Mouse (Mus musculus): ENCODE measurements around the gene Fgd2. TPM values are rescaled to one million over a fixed set of nuclear protein-coding genes. Genes with fewer than 3 reads are reported as not detected.
A peak's percentile ranks its signal among the peaks of the same experiment; 100 is the strongest.
"Not testable (repeated sequence)": the region's sequence is repeated elsewhere in the genome, so short reads cannot be mapped to it uniquely, and the experiment has no call there.

Gene Fgd2
- polyA plus RNA-seq, 1 experiment, result not detected

DNA sequence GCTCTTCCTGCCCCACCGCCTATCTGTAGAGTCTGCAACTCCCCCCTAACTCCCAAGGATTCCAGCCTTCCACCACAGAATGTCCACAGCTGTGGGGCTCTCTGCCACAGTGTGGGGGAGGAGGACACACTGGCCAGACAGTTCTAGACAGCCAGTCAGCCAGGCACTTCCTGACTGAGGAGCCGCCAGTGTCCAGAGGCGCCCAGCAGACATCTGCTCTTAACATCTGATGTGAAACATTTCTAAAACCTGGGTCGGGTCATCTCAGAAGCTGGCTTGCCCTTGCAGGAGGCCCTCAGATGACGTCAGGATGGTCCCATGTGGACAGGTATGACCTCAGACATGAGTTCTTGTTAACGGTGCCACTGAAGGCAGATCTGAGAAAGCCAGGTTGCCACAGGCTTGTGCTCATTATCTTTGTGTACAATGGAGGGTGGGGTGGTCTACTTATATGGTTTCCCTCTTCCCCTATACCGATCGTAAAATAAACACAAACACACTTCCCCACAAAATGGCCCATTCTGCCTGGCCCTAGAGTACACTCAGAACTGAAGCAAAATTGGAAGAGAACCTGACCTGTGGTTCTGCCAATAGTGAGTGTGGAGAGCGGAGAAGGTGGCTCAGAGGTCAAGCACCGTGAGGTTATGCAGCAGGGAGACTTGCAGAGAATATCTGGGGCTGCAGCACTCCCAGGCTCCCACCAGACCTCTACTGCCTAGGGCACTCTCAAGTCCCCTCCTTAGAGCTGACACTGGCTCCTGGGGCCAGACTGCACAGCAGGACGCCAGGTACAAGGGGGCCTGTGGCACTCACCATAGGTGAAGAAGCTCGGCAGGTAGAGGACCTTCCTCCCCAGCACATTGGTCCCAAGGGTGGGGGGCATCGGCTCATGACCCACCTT lies 18.5 kb upstream of the Fgd2 start:
- peaks cover 49% of the 10 kb centered on the region for H3K4me1 ChIP-seq (ENCODE audit: control insufficient read depth, insufficient read depth, low read length)
- TF ChIP-seq CTCF (IDR thresholded peaks at IDR 0.05; ENCODE audit: insufficient read depth, low read depth, low read length), result no peak
- TF ChIP-seq POLR2A (IDR thresholded peaks at IDR 0.05; ENCODE audit: insufficient read depth, low read depth, low read length), result no peak
- H3K27ac ChIP-seq (ENCODE audit: insufficient read depth, low read depth, low read length), result peak overlapping the region; percentile 55; the same call in 1 of the 2 replicates

DNA sequence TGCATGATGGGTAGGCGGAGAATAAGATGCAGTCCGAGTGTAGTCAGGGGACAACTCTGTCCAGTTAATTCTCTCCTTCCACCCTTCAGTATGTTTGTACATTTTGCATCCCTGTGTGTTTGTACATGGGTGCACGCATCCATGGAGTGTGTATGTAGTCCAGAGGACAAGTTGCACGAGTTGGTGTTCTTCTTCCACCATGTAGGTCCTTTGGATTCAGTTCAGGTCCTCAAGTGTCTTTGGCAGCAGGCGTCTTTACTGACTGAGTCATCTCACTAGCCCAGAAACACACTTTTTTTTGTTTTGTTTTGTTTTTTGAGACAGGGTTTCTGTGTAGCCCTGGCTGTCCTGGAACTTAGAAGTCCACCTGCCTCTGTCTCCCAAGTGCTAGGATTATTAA lies 17.5 kb upstream of the Fgd2 start:
- 79% methylated on average over 5 of the region's 5 CpGs for WGBS
- peaks cover 49% of the 10 kb centered on the region for H3K4me1 ChIP-seq (ENCODE audit: control insufficient read depth, insufficient read depth, low read length)
- H3K27ac ChIP-seq (ENCODE audit: insufficient read depth, low read depth, low read length), result no peak overlapping the region
- TF ChIP-seq CTCF (IDR thresholded peaks at IDR 0.05; ENCODE audit: insufficient read depth, low read depth, low read length), result no peak
- TF ChIP-seq POLR2A (IDR thresholded peaks at IDR 0.05; ENCODE audit: insufficient read depth, low read depth, low read length), result no peak
- no peak overlapping the region for H3K4me3 ChIP-seq (ENCODE audit: insufficient read depth, low read depth, low read length)

More for the DNA sequence above, 18.5 kb upstream of the Fgd2 start:
- WGBS, result 58% methylated on average over 13 of the region's 13 CpGs
- no peak overlapping the region for H3K4me3 ChIP-seq (ENCODE audit: insufficient read depth, low read depth, low read length)

DNA sequence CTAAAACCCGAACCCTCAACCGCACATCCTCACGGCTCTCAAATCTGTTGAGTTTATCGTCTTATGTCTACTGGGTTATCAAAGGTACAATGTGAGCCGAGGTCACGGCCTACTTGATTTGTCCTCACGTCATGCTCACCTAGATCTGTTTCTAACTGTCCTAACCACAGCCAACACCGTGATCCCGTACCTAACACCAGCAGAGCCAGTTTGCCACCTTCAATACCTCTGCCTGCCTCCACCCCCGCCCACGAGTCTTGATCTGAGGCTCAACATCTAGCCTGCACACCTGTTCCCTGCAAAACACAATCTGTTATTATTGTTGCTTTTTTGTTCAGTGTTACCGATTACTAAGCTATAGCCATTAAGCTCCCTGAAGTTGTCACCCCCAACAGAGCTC lies 15.4 kb upstream of the Fgd2 start:
- peaks cover 35% of the 10 kb centered on the region for H3K4me1 ChIP-seq (ENCODE audit: control insufficient read depth, insufficient read depth, low read length)
- no peak overlapping the region for H3K27ac ChIP-seq (ENCODE audit: insufficient read depth, low read depth, low read length)
- H3K4me3 ChIP-seq (ENCODE audit: insufficient read depth, low read depth, low read length), result no peak overlapping the region
- 86% methylated on average over 12 of the region's 12 CpGs for WGBS
- TF ChIP-seq POLR2A (IDR thresholded peaks at IDR 0.05; ENCODE audit: insufficient read depth, low read depth, low read length), result no peak
- TF ChIP-seq CTCF (IDR thresholded peaks at IDR 0.05; ENCODE audit: insufficient read depth, low read depth, low read length), result no peak

DNA sequence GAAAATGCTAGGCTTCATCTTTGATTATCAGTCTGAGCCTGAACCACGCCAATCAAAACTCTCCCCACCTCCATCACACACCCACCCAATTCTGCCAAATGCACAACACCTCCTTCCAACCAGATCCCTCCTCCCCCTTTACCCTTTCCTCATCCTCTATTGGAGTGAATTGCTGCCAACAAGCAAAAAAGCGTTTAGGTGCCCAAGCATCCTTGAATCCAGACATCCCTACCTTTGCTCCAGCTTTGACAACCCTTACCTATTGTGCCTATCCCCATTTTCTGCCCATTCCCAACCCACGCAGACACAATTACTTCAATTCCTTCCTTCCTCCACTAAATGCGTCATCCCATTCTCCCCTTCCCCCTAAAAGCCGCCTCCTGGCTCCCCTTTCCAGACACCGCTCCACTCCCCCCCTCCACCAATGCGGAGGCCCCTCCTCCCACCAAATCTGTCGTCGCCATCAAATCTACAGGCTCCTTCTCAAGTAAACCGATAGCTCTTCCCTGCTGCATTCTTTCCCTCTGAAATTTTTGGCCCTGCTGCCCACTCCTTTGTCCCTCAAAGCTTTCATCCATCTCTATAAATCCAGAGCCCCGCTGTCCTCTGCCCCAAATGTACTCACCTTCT lies 14.1 kb upstream of the Fgd2 start:
- 1% methylated on average over 11 of the region's 11 CpGs for WGBS

DNA sequence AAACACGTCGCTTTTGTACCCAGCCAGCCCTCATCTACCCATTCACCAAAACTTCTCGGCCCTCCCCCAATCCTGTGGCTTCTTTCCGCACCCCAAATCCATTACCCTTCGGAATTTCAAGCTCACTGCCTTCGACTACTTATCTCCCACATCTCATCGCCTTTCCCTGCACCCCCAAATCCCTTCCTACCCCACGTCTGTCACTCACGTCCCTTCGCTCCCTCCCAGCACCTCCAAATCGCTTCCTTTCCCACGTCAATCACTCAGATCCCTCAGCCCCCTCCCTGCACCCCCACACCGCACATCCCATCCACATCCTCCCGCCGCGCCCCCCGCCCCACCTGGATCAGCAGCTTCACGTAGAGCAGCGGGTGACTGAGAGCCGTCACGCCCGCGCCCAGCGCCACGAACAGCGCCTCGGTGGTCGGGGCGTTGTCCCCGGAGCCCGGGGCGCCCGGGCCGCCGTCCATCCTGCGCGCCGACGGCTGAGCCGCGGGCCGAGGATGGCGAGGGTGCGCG lies 13.5 kb upstream of the Fgd2 start:
- WGBS, result under 1% methylated on average over 45 of the region's 45 CpGs
- TF ChIP-seq POLR2A (IDR thresholded peaks at IDR 0.05; ENCODE audit: insufficient read depth, low read depth, low read length) (no peak), CTCF (IDR thresholded peaks at IDR 0.05; ENCODE audit: insufficient read depth, low read depth, low read length) (no peak)
- Histone ChIP-seq H3K4me3 (ENCODE audit: insufficient read depth, low read depth, low read length) (peak overlapping the region; percentile 94), H3K4me1 (ENCODE audit: control insufficient read depth, insufficient read depth, low read length) (peaks cover 18% of the 10 kb centered on the region), H3K27ac (ENCODE audit: insufficient read depth, low read depth, low read length) (peak overlapping the region; percentile 81)

More for the DNA sequence above, 14.1 kb upstream of the Fgd2 start:
- peaks cover 23% of the 10 kb centered on the region for H3K4me1 ChIP-seq (ENCODE audit: control insufficient read depth, insufficient read depth, low read length)
- TF ChIP-seq CTCF (IDR thresholded peaks at IDR 0.05; ENCODE audit: insufficient read depth, low read depth, low read length) (no peak), POLR2A (IDR thresholded peaks at IDR 0.05; ENCODE audit: insufficient read depth, low read depth, low read length) (no peak)
- peak overlapping the region; percentile 94 for H3K4me3 ChIP-seq (ENCODE audit: insufficient read depth, low read depth, low read length)
- peak overlapping the region; percentile 81 for H3K27ac ChIP-seq (ENCODE audit: insufficient read depth, low read depth, low read length)

DNA sequence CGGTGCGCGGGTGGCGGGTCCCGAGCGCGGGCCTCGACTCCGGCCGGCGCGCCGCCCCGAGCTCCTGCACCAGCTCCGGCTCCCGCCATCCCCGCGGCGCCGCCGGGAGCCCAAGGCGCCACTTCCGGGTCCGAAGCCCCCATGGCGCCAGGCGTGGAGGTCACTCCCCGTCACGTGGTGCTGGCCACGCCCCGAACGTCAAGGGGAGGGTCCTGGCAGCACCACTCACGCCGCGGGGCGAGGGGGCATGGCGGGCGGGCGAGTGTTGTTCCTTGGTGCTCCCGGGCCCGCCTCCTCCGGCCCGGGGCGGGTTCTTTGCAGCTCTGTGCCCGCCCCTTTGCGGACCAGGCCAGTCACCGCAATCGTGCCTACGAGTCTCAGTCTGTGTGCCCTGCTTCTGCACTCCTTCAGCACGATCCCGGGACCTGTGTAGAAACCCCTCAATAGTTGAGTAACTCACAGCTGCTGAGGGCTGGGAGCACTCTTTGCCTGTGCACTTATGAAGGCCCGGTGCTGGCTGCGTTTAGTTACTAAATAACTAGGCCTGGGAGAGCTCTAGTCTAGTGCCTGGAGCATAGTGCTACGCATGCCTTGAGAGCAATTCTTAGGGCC lies 13.0 kb upstream of the Fgd2 start, which contains the start of gene Mtch1:
Gene Mtch1, minus strand, starts transcription at position 290 of the 612 bp plus-strand sequence.
- Histone ChIP-seq H3K4me1 (ENCODE audit: control insufficient read depth, insufficient read depth, low read length) (peaks cover 13% of the 10 kb centered on the region), H3K4me3 (ENCODE audit: insufficient read depth, low read depth, low read length) (peak within 1 kb of the TSS; percentile 94), H3K27ac (ENCODE audit: insufficient read depth, low read depth, low read length) (peak within 1 kb of the TSS; percentile 81)
- TF ChIP-seq POLR2A (IDR thresholded peaks at IDR 0.05; ENCODE audit: insufficient read depth, low read depth, low read length), result peak; percentile 51
- no peak for TF ChIP-seq CTCF (IDR thresholded peaks at IDR 0.05; ENCODE audit: insufficient read depth, low read depth, low read length)
- WGBS, result under 1% methylated on average over 52 of the region's 53 CpGs

DNA sequence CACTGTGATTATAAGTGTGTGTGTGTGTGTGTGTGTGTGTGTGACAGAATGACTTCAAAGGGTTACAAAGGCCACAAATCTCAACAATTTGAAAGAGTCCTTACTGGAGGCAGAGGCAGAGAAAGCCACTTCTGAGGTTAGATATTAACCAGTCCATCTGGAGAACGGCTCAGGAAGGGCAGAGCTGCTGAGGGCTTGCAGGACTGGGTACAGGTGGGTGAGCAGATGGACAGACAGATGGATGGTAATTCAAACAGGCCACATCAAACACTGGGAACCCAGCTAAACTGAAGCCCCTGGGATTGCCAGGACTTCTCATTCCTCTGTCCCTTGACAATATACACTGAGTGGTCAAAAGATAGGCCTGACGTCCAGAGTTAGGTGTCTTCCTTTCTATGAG lies 11.7 kb upstream of the Fgd2 start:
- WGBS, result 96% methylated on average over 2 of the region's 2 CpGs
- Histone ChIP-seq H3K4me1 (ENCODE audit: control insufficient read depth, insufficient read depth, low read length) (peaks cover 11% of the 10 kb centered on the region), H3K27ac (ENCODE audit: insufficient read depth, low read depth, low read length) (no peak overlapping the region), H3K4me3 (ENCODE audit: insufficient read depth, low read depth, low read length) (no peak overlapping the region)
- TF ChIP-seq POLR2A (IDR thresholded peaks at IDR 0.05; ENCODE audit: insufficient read depth, low read depth, low read length) (no peak), CTCF (IDR thresholded peaks at IDR 0.05; ENCODE audit: insufficient read depth, low read depth, low read length) (no peak)

DNA sequence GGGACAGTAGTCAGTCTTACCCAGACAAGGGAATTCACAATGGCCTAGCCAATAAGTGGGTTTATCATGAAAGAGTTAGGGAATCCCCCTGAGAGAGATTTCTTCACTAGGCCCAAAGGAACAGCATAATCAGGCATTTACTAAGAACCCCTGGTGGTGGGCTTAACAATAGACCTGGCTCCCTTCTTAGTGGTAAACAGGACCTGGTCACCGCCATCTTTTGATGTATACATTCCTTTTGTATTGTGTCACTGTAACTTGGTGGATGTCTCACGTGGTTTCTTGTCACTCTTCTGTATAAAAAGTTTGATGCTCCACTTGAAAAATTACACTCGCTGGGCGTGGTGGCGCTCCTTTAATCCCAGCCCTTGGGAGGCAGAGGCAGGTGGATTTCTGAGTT lies 9.7 kb upstream of the Fgd2 start:
- H3K4me3 ChIP-seq (ENCODE audit: insufficient read depth, low read depth, low read length); H3K27ac ChIP-seq (ENCODE audit: insufficient read depth, low read depth, low read length): not testable (repeated sequence)
- peaks cover 12% of the 10 kb centered on the region for H3K4me1 ChIP-seq (ENCODE audit: control insufficient read depth, insufficient read depth, low read length)
- WGBS, result 76% methylated on average over 5 of the region's 5 CpGs

DNA sequence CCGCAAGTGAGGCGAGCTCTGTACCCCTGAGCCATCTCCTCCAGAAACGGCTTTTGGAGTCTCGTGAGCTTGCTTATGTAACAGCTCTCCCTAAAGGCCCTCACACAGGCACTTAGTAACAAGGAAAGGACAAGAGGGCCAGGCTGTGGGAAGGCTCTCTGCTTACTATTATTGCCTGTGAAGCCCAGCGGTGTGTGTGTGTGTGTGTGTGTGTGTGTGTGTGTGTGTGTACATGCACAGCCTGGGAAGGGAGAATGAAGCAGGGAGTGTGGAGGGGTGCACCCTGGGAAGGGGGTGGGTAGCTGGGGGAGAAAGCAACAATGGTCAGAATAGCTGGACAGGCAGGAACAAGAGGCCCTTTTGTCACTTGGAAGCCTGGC lies 5.3 kb upstream of the Fgd2 start:
- TF ChIP-seq POLR2A (IDR thresholded peaks at IDR 0.05; ENCODE audit: insufficient read depth, low read depth, low read length) (no peak), CTCF (IDR thresholded peaks at IDR 0.05; ENCODE audit: insufficient read depth, low read depth, low read length) (no peak)
- WGBS, result 25% methylated on average over 5 of the region's 5 CpGs
- H3K4me3 ChIP-seq (ENCODE audit: insufficient read depth, low read depth, low read length), result no peak overlapping the region
- H3K27ac ChIP-seq (ENCODE audit: insufficient read depth, low read depth, low read length), result peak overlapping the region; percentile 69
- peaks cover 23% of the 10 kb centered on the region for H3K4me1 ChIP-seq (ENCODE audit: control insufficient read depth, insufficient read depth, low read length)
